10 mouse cellular contexts compared by ENCODE assay signal in genomic region chr12:88579974-88580373, GRCm38 (mm10).
DNase-seq lines count a peak whose midpoint lies in the region; ATAC-seq and TF ChIP-seq lines count a peak whose summit lies in the region.
"Had no signal": no experiment of that assay in that cellular context is flagged by ENCODE, and none has a peak within 500 bp of the region (broad histone marks: within the 10 kb centered on the region; RNA-seq: fewer than 3 reads in every experiment).

No protein-coding gene starts in this region.

- TF ChIP-seq POLR2A in kidney, adult 2 months (IDR thresholded peaks at IDR 0.05; ENCODE audit: low read depth, low read length) = no peak

- no peak overlapping the region for H3K4me2 ChIP-seq in kidney, embryonic 16.5 days (replicated peaks; ENCODE audit: low read depth, low read length)
- H3K4me2 ChIP-seq in forebrain, embryonic 11.5 days (ENCODE audit: low read depth, low read length, severe bottlenecking) = no peak overlapping the region

- no peaks in the 10 kb centered on the region for H3K9me3 ChIP-seq in kidney, embryonic 16.5 days (ENCODE audit: low read length)
- no peaks in the 10 kb centered on the region for H3K9me3 ChIP-seq in forebrain, embryonic 11.5 days (ENCODE audit: control insufficient read depth, low read length)

- ATAC-seq in kidney, embryonic 16.5 days (ENCODE audit: low FRiP score, low TSS enrichment) = peak; percentile 71
- peak; percentile 85 for ATAC-seq in forebrain, embryonic 11.5 days (replicated peaks; ENCODE audit: low FRiP score)

- 11% methylated on average over 8 of the region's 8 CpGs for WGBS in kidney, embryonic 16.5 days
- 9% methylated on average over 8 of the region's 8 CpGs for WGBS in kidney, adult 2 months
- WGBS in forebrain, embryonic 11.5 days = 16% methylated on average over 8 of the region's 8 CpGs

- intact Hi-C loops in gastrocnemius, postnatal 36 days (cut with DNase I) = no loop called here

- no peak overlapping the region for H3K9ac ChIP-seq in kidney, embryonic 16.5 days (replicated peaks; ENCODE audit: low read length)
- H3K9ac ChIP-seq in forebrain, embryonic 11.5 days (ENCODE audit: low read length) = no peak overlapping the region

- DNase-seq in kidney, adult 2 months = no peak
- peak; percentile 62 for DNase-seq in forebrain, embryonic 11.5 days (ENCODE audit: low spot score)
- peak; percentile 3 to 5 for DNase-seq in layer of hippocampus, postnatal 36 days
- peak; percentile 42 for DNase-seq in retina, postnatal 1 day
- no peak for DNase-seq in ovary, postnatal 10 days (ENCODE audit: low spot score)
- DNase-seq in gastrocnemius, postnatal 36 days = no peak
- no peak for DNase-seq in gastrocnemius, adult 8-10 months (ENCODE audit: low spot score in 2 of 2)
- DNase-seq: thymus, postnatal 14 days had no signal

- no peak for TF ChIP-seq CTCF in kidney, adult 2 months (conservative IDR thresholded peaks at IDR 0.05; ENCODE audit: insufficient read depth, insufficient read length, low read depth, low read length)

- H3K27me3 ChIP-seq in kidney, embryonic 16.5 days (ENCODE audit: insufficient read depth, low read length) = no peaks in the 10 kb centered on the region
- H3K27me3 ChIP-seq in kidney, adult 2 months (replicated peaks; ENCODE audit: control insufficient read depth, insufficient read depth, low read length) = peaks cover 1% of the 10 kb centered on the region; the same call in 1 of the 2 replicates
- no peaks in the 10 kb centered on the region for H3K27me3 ChIP-seq in forebrain, embryonic 11.5 days (ENCODE audit: control insufficient read depth, insufficient read depth, low read length)
- H3K27me3 ChIP-seq: megakaryocyte, embryonic 14.5 days had no signal

- H3K27ac ChIP-seq in kidney, embryonic 16.5 days (ENCODE audit: low read length) = no peak overlapping the region
- H3K27ac ChIP-seq in kidney, adult 2 months (ENCODE audit: insufficient read depth, low read depth, low read length) = no peak overlapping the region
- H3K27ac ChIP-seq in forebrain, embryonic 11.5 days (ENCODE audit: low read depth, low read length) = no peak overlapping the region

- H3K4me3 ChIP-seq in kidney, embryonic 16.5 days (ENCODE audit: low read length) = no peak overlapping the region
- H3K4me3 ChIP-seq in kidney, adult 2 months (ENCODE audit: insufficient read depth, low read depth, low read length) = no peak overlapping the region
- H3K4me3 ChIP-seq in forebrain, embryonic 11.5 days (ENCODE audit: low read depth, low read length) = no peak overlapping the region
- H3K4me3 ChIP-seq: megakaryocyte, embryonic 14.5 days had no signal

- H3K4me1 ChIP-seq in kidney, embryonic 16.5 days (ENCODE audit: insufficient read depth, low read length) = no peaks in the 10 kb centered on the region
- H3K4me1 ChIP-seq in kidney, adult 2 months (ENCODE audit: control insufficient read depth, insufficient read depth, low read length) = no peaks in the 10 kb centered on the region
- H3K4me1 ChIP-seq in forebrain, embryonic 11.5 days (replicated peaks; ENCODE audit: control insufficient read depth, insufficient read depth, low read length) = no peaks in the 10 kb centered on the region
- H3K4me1 ChIP-seq: megakaryocyte, embryonic 14.5 days had no signal

- no peaks in the 10 kb centered on the region for H3K36me3 ChIP-seq in kidney, embryonic 16.5 days (ENCODE audit: insufficient read depth, low read length)
- H3K36me3 ChIP-seq in kidney, adult 2 months (ENCODE audit: control insufficient read depth, insufficient read depth, low read length) = no peaks in the 10 kb centered on the region
- no peaks in the 10 kb centered on the region for H3K36me3 ChIP-seq in forebrain, embryonic 11.5 days (ENCODE audit: control insufficient read depth, insufficient read depth, low read length)

Comparison
In these comparisons a context has a peak if more than half of its experiments do, and no peak if none do; other contexts are left out.
1. DNase-seq: peak in forebrain, embryonic 11.5 days (single experiment), layer of hippocampus, postnatal 36 days (2 of 2) and retina, postnatal 1 day (single experiment); none in kidney, adult 2 months (single experiment), ovary, postnatal 10 days (single experiment), gastrocnemius, postnatal 36 days (0 of 2) and gastrocnemius, adult 8-10 months (0 of 2).